Mouse (Mus musculus): ENCODE results near the gene Ccdc142.

- TF ChIP-seq CTCF (conservative IDR thresholded peaks at IDR 0.05; ENCODE audit: low read length), result no peak
- TF ChIP-seq NANOG (IDR thresholded peaks at IDR 0.05; ENCODE audit: borderline replicate concordance, low read length), result no peak
Observed at GRCm38 (mm10) chr6:83156259-83156684, 54.9 kb downstream of the Ccdc142 start, which contains the start of the genes Wdr54 and 1700003E16Rik.

All from E14TG2a.4 (cell line).